Mouse (Mus musculus): Measurements from ENCODE around the gene Gdf2. TPM values are rescaled to one million over a fixed set of nuclear protein-coding genes. Genes with fewer than 3 reads are reported as not detected.

The Gdf2 gene
- total RNA-seq (2014; fragmentation: Nextera tagmentation) (not detected in 2 replicates), total RNA-seq (2017) (not detected in 2 replicates)

DNA sequence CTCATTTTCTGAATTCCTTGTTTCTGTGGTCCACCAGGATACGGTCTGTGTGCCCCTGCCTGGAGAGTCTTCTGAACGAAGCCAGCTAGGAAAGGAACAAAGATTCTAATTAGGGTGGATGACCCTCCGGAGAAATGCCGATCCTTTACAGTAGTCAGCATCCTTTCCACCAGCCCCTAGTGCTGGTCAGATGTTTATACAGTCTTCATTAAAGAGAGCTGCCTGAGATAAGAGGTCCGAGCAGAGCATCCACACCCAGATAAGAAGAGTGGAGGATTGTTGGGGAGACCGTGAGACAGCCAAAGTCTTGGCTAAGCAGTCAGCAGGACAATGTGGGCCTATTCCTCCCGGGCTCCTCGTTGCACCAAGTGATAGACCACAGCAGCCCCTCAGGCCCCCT is at the start of gene Gdf2:
Gene Gdf2 (plus strand): TSS at position 301 of the 400 bp plus-strand sequence.
- no peak for ATAC-seq (replicated peaks; ENCODE audit: low FRiP score, low TSS enrichment, poor library complexity, severe bottlenecking)

DNA sequence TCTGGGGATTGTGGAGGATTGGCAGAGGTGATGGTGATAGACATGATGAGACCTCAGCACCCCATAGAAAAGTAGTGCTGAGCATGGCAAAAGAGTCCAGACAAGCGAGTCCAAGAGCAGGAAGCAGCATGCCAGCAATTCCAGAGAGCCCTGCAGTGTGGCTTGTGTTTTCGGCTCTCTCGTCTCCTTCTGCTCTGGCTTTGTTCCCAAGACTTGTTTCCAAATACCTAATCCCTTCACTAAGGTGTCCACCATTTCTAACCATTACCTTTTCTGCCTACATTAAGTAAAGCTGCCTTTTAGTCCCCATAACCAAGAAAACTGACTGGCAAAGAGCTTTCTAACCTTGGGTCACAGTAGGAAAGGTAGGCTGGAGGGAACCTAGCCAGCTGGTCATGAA is 49.3 kb upstream of the Gdf2 start:
- no peak for ATAC-seq (replicated peaks; ENCODE audit: low FRiP score, low TSS enrichment, poor library complexity, severe bottlenecking)

DNA sequence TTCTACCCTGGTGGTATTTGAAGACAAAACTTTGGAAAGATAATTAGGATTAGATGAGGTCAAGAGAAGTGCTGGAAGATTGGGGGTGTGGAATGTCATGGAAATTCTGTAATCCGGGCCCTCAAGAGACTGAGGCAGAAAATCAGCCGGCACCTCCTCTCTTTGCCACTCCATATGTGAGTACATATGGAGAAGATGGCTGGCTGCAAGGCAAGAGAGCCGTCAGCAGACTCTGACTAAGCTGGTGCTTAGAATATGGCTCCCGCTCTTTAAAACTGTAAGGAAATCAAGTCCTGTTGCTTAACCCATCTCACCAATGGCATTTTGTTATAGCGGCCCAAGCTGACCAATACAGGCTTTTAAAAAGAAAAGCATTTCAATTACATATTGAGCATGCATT is 45.1 kb upstream of the Gdf2 start:
- ATAC-seq (replicated peaks; ENCODE audit: low FRiP score, low TSS enrichment, poor library complexity, severe bottlenecking), result no peak

DNA sequence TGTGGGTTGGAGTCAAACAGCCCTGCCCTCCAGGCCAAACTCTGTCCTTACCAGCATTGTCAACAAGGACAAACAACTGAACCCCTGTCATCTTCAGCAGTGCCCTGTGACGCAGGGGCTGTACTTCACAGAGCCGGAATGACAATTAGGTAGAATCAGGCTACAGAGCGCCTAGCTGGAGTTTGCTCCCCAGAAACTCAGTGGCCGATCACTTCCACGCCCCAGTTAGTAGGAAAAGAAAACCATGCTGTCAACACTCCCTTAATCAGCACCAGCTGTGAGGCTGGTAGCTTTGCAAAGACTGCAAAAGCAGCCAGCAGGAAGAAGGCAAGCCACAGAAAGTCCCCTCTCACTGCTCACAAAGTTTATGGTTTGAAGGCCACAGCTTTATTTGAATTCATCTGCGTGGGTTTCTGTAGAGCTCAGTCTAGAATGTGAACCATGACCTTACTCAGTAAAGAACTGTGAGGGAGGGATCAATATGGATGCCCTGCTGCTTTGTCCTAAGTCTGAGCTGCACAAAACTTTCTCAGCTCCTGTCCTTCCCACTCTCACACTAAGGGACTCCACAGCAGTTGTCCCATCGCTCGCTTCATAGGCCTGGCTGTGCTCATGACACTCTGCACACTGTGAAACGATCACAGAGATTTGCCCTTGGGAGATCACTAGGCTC is 44.1 kb upstream of the Gdf2 start:
- no peak for ATAC-seq (replicated peaks; ENCODE audit: low FRiP score, low TSS enrichment, poor library complexity, severe bottlenecking)

DNA sequence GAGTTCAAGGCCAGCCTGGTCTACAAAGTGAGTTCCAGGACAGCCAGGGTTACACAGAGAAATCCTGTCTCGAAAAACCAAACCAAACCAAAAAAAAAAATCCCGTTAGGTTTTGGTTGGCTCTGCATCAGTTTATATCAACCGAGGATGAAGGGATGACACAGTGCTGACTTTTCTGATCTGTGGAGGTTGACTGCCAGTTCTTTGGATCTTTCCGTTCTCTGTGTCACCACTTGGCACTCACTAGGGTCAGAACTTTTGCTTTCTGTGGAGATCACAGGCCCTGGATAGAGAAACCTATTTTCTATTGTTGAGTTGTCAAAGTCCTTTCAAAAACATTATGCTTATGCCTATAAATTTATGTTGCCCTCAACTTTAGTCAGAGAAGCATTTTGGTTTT is 38.1 kb upstream of the Gdf2 start:
- no peak for ATAC-seq (replicated peaks; ENCODE audit: low FRiP score, low TSS enrichment, poor library complexity, severe bottlenecking)

DNA sequence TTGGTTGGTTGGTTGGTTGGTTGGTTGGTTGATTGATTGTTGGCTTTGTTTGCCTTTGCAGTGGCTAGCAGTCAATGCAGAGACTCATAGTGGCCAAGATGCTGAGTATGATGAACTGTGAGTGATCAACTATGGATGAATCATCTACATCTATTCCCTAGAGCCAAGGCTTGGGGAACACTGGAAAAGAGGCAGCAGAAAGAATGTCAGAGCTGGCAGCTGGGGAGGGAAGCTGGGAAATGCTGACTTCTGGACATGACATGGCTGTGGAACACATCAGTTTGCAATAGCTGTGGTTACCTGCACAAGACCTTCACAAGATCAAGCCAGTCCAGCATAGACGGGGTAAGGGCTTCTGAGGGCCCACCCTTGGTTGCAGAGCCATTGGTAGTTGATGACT is 37.6 kb upstream of the Gdf2 start:
- no peak for ATAC-seq (replicated peaks; ENCODE audit: low FRiP score, low TSS enrichment, poor library complexity, severe bottlenecking)

DNA sequence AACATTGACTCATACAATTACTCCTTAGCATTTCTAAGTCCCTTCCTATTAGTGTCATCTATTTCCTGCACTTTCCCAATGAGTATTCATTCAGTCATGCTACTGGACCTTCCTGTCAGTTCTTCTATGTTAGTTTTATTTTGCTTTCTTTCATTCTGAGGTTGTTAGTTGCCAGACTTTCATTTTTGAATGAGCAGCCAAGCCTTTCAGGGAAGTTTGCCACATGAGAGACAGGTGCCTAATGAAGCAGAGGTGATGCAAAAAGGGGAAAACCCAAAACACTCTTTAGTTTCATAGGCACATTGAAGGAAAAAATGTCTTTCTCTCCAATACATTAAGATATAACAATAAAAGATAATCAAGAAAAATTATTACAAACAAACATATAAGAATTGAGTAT is 36.0 kb upstream of the Gdf2 start:
- no peak for ATAC-seq (replicated peaks; ENCODE audit: low FRiP score, low TSS enrichment, poor library complexity, severe bottlenecking)

DNA sequence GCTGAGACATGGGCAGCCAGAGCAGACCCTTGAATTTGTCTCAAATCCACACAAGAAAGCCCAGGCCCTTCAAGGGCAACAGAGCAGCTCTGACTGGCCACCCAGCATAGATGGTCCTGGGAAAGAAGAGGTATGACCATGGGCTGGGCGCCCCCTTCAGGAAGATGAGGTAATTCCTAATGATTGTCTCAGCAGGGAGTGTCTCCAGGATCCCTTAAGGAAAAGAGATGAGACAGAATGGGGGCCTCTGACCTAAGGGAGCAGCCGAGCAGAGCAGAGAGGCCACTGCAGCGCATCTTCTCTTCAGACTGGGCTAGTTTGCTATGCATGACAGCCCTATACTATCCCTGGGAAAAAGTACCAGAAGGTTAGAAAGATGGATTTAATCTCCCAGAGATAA is 27.1 kb upstream of the Gdf2 start:
- ATAC-seq (replicated peaks; ENCODE audit: low FRiP score, low TSS enrichment, poor library complexity, severe bottlenecking), result no peak

DNA sequence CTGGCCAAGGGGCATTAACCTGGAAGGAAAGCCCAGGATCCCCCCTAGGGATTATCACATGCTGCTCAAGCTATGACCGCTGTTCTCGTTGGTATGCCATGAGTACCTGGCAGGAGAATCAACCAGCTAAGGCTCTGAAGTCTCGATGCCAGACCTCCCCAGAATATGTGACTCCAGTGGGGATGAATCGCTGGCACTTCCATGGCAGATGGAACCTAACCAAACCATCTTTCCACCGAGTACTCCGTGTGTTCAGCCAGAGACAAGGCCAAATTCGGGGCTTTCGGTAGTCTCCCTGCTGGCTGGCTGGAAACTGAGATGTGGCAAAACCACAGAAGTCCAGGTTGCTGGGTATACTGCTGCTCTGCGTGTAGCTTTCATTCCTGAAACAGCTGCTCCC is 26.6 kb upstream of the Gdf2 start:
- no peak for ATAC-seq (replicated peaks; ENCODE audit: low FRiP score, low TSS enrichment, poor library complexity, severe bottlenecking)

DNA sequence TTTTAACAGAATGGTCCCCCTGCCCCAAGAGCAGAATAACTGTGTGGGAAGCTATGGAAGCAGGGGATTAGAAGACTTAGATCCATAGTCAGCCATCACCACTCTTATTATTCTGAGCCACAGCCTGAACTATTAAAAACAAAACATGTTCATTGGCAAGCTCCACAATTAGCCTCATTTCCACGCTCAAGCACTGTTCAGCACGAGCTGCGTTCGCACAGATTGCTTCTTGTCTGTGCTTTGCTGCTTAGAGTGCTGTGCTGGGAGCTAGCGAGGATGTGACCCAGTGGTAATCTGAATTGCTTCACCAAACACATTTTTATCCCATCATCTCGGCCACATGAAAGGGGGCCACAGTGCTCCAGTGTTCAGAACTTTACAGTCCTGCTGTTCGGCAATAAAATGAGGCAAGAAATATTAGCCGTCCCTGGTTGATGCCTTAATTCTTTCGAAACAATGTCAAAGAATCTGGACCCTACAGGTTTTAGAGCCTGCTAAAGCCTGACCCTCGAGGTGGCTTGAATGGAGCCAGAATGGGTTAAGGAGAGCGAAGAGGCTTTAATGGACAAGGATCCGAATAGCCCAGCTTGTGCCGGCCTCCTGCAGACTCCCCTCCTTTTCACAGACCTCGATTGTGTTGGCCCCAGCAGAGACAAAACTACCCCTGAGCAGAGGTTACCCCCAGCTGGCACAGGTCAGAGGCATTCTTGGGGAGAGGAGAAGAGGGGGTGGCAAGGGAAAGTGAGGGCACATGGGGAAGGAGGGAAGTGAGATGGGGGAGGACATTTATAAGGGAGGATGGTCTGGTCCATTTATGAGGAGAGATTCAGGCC is 19.9 kb upstream of the Gdf2 start:
- no peak for ATAC-seq (replicated peaks; ENCODE audit: low FRiP score, low TSS enrichment, poor library complexity, severe bottlenecking)

DNA sequence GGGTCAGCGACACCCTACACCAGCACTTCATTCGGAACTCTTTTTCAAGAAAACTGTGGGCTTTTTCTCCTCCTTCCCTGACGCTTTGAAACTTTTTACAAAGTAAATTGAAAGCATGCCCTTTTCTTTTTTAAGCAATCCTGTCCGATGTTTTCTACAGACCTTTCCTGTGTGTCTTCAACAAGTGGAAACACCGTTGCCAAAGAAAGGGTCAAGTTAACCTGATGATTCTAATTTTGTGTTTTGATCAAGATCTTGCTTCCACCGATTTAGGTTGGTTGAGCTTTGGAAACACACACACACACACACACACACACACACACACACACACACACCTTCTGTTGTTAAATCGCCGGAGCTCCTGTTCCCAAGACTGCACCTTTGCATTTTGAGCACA is 18.1 kb upstream of the Gdf2 start:
- ATAC-seq (replicated peaks; ENCODE audit: low FRiP score, low TSS enrichment, poor library complexity, severe bottlenecking), result no peak

DNA sequence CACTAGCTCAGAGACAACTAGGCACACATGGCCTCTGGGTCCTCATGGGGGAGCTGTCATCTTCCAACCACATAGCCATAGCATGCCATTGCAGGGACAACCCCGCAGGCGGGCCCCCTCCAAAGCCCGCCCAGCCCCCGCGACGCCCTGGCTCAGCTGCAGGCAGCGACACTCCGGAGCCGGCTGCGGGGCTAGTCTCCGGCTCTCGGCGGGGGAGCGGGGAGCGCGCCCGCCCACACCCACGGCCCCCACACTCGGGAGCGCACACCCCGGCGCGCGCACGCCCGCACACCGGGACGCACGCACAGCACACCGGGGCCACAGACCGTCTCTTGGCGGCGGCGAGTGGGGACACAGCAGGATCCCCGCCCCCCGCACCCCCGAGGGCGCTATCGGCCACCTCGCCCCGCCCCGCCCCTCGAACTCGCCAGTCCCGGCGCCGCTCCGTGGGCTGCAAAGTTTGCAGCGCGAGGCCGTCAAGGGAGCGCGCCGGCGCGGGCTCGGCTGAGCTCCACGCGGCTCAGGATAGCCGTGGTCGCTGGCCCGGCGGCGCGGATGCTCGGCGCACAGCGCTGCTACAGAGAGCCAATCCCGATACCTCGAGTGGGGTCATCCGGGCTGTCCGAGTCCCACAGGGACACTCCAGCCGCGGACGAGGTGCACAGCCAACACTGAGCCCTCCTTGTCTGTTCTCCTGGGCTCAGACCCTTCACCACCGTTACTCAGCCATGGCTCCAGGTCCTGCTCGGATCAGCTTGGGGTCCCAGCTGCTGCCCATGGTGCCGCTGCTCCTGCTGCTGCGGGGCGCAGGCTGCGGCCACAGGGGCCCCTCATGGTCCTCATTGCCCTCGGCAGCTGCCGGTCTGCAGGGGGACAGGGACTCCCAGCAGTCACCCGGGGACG is 17.4 kb upstream of the Gdf2 start, which contains the start of gene Gdf10:
Gene Gdf10 (plus strand): TSS at position 420 of the 903 bp plus-strand sequence.
- no peak for ATAC-seq (replicated peaks; ENCODE audit: low FRiP score, low TSS enrichment, poor library complexity, severe bottlenecking)

DNA sequence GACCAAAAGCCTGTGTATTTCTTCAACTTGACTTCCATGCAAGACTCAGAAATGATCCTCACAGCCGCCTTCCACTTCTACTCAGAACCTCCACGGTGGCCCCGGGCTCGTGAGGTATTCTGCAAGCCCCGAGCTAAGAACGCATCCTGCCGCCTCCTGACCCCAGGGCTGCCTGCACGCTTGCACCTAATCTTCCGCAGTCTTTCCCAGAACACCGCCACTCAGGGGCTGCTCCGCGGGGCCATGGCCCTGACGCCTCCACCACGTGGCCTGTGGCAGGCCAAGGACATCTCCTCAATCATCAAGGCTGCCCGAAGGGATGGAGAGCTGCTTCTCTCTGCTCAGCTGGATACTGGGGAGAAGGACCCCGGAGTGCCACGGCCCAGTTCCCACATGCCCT is 9.0 kb upstream of the Gdf2 start:
- ATAC-seq (replicated peaks; ENCODE audit: low FRiP score, low TSS enrichment, poor library complexity, severe bottlenecking), result no peak

DNA sequence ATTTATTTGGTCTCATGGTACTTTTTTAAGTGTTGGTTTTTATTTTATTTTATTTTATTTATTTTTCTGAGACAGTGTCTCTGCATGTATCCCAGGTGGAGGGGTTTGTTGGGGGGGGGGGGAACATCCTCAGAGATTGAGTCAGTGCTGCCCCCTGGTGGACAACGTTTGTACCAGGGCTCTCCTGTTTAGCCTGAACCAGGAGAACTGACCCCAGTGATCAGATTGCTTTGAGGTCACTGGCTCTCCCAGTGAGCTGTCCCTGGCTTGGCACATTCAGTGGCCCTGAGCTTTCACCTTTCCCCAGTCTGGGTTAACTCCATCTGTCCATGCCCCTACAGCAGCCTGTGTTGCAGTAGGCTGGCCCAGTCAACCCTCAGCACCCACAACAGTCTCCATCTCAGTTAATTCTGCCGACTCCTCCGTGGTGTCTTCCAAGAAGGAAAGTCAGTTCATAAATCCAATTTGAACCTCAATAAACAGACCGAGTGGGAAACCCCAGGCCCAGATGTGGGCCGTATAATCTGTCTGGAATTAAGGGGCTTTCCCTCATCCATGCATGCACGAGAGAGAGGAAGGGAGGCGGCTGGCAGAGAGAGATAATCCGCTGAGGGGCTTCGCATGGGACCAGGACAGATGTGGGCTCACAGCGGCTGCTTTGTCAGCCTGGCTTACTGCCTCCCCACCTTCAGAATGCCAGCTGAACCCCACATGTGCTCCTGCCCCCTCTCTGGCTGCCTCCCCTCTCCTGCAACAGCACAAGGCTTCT is 7.7 kb upstream of the Gdf2 start:
- no peak for ATAC-seq (replicated peaks; ENCODE audit: low FRiP score, low TSS enrichment, poor library complexity, severe bottlenecking)

DNA sequence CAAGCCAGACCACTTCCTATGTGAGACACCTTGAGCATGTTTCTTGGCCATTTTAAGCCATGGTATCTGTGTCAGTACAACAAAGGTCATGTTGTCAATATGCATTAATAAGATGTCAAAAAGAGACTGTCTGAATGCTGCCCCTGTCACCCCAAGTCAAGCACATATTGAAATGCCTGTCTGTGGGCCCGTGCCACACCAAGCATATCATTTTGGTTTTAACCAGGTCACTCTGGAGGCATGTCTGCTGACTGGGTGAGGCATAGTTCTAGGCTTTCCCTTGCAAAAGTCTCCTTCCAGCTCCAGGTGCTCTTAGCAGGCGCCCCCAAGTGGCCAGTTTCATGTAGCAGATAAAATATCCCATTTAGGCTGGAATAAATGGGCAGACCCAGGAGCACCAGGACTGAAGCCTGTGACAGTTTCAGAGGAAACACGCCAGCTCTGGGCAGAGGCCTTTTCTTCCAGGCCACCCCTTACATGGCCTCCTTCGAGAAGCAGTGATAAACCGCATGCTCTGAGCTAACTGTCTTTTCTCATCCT is 7.0 kb upstream of the Gdf2 start:
- no peak for ATAC-seq (replicated peaks; ENCODE audit: low FRiP score, low TSS enrichment, poor library complexity, severe bottlenecking)

DNA sequence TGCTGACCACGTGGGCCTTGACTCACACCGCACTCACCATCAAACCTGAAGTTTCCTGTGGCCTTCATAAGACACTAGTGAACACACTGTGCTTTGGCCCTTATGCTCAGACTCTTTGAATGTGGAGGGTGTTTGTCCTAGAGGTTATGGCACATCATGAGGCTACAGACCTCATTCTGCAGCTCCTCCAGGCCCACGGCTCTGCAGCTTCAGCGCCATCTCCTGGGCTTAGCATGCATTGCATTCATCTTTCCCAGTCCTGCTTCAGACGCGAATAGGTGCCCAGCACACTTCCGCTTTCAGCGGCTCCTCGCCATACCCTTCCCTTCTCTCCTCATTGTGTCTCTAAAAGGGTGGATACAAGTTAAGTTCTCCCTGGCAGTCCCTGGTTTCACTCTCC is 1.7 kb upstream of the Gdf2 start:
- no peak for ATAC-seq (replicated peaks; ENCODE audit: low FRiP score, low TSS enrichment, poor library complexity, severe bottlenecking)

DNA sequence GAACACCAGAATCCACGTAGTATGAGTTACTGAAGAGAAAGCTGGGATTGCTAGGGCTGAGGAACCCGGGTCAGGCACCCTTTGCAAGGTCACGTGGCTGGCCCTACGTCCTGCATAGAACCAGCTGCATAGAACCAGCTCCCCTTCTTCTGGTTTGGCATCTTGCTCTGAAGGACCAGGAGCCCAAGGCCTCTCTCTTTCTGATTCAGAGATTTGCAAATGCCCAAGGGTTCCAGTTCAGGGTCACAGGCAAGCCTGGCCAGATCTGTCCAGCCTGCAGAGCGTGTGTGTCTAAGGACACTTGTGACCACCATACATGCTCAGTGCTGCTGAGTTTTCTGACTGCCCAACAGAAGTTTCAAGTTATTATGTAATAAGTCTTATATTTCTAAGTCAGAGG is 1.4 kb downstream of the Gdf2 start:
- no peak for ATAC-seq (replicated peaks; ENCODE audit: low FRiP score, low TSS enrichment, poor library complexity, severe bottlenecking)

DNA sequence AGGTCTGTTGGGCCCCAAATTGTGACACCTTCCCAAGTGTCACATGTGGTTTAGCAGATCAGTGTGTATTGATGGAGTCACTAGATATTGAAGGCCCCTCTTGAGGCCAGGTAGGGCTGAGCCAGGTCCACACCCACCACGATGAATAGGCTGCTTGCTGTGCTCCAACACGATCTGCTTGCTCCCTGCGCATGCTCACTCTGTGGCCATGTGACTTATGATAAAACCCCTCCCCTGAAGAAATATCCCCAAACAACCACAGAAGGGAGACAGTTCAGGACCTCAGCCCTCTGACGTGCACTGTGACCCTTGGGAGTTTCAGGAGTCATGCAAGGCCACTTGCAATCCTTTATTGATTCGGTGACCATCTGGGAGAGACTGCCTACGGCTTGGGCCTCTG is 5.3 kb downstream of the Gdf2 start:
- ATAC-seq (replicated peaks; ENCODE audit: low FRiP score, low TSS enrichment, poor library complexity, severe bottlenecking), result no peak
